Mouse (Mus musculus): ENCODE measurements around the gene Fth1. TPM values are rescaled to one million over a fixed set of nuclear protein-coding genes. Genes with fewer than 3 reads are reported as not detected.

Gene Fth1
- total and polyA plus RNA-seq, 3 experiments = 303 to 2,849 (median 317) TPM

DNA sequence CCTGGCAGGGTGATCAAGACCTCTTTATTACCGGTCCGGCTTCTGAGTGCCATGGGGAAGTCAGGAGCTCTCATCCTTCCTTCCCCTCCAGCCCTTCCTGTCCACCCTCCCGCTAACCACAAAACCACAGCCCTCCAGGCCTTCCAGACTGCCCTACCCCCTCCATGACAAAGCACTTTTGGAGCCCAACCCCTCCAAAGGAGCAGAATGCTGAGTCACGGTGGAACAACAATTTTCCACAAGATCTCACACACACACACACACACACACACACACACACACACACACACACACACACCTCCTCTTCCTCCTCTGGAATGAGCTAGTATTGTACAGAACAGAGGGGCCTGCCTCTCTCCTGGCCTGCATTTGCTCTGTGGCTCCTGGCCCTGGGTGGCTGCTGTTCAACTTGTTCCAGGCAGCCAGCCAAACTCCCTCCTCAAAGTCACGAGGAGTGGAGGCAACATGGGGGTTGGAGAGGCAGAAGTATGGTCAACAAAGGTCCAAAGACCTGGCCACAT lies 1.9 kb upstream of the Fth1 start:
- no peak overlapping the region for H3K4me3 ChIP-seq (replicated peaks in 1 of 3; ENCODE audit: low read depth in 2 of 3, low read length in 2 of 3, poor library complexity in 1 of 3)
- peak overlapping the region; percentile 32; the same call in 1 of the 2 replicates for H3K4me2 ChIP-seq (ENCODE audit: insufficient read depth, low read depth, poor library complexity, severe bottlenecking)
- in situ Hi-C loops (cut with MboI; ENCODE audit: low pct_ligation_motif_present, low pct_unique_long_range_greater_than_20kb, low sequenced_read_pairs) = no loop called here
- peak overlapping the region; percentile 25 for H3K27ac ChIP-seq (ENCODE audit: insufficient read depth, low read depth)
- H3K4me1 ChIP-seq (ENCODE audit: control insufficient read depth in 1 of 2, insufficient read depth in 2 of 2) = peaks cover 28 to 63% of the 10 kb centered on the region in 2 experiments
- H3K79me2 ChIP-seq (replicated peaks; ENCODE audit: control insufficient read depth, extremely low read depth, insufficient read depth, poor library complexity, severe bottlenecking) = peaks cover 9% of the 10 kb centered on the region
- H3K36me3 ChIP-seq (replicated peaks in 1 of 2; ENCODE audit: control insufficient read depth in 1 of 2, insufficient read depth in 1 of 2, low read length in 1 of 2) = peaks cover 0 to 4% of the 10 kb centered on the region in 2 experiments
- H3K27me3 ChIP-seq (replicated peaks) = no peaks in the 10 kb centered on the region
- no peaks in the 10 kb centered on the region for H3K9me3 ChIP-seq (replicated peaks; ENCODE audit: low read length)
- H3K9ac ChIP-seq (ENCODE audit: insufficient read depth, low read depth) = peak overlapping the region; percentile 28; the same call in 1 of the 2 replicates
- dilution Hi-C loops (cut with MboI; ENCODE audit: extremely low pct_ligation_motif_present, extremely low pct_unique_long_range_greater_than_20kb, low sequenced_read_pairs) = no loop called here
- peak; percentile 58 for DNase-seq (ENCODE audit: extremely low read depth)
- TF ChIP-seq TCF12 (IDR thresholded peaks at IDR 0.05; ENCODE audit: low read depth, low read length) = no peak
- no peak for TF ChIP-seq MYC (IDR thresholded peaks at IDR 0.05; ENCODE audit: low read depth, low read length)
- 0 out of 2 replicates have a peak, but pooled peaks have one; percentile 26 for TF ChIP-seq MXI1 (IDR thresholded peaks at IDR 0.05; ENCODE audit: low read depth, low read length)
- 0 out of 2 replicates have a peak, but pooled peaks have one; percentile 7 for TF ChIP-seq GABPA (IDR thresholded peaks at IDR 0.05; ENCODE audit: insufficient replicate concordance, low read depth, low read length)
- peak; percentile 43; the same call in 1 of the 2 replicates for TF ChIP-seq ETS1 (conservative IDR thresholded peaks at IDR 0.05; ENCODE audit: low read depth, low read length)
- TF ChIP-seq E2F4 (IDR thresholded peaks at IDR 0.05; ENCODE audit: insufficient replicate concordance, low read depth, low read length) = no peak
- TF ChIP-seq ZMIZ1 (IDR thresholded peaks at IDR 0.05; ENCODE audit: low read depth, low read length) = no peak
- no peak for TF ChIP-seq ELF1 (IDR thresholded peaks at IDR 0.05; ENCODE audit: low read depth, low read length)
- TF ChIP-seq MAFK (IDR thresholded peaks at IDR 0.05; ENCODE audit: insufficient replicate concordance, low read length) = peak; percentile 96
- no peak for TF ChIP-seq CHD1 (IDR thresholded peaks at IDR 0.05; ENCODE audit: low read depth, low read length)
- no peak for TF ChIP-seq BHLHE40 (IDR thresholded peaks at IDR 0.05; ENCODE audit: low read depth, low read length)
- no peak for TF ChIP-seq UBTF (IDR thresholded peaks at IDR 0.05; ENCODE audit: low read depth, low read length)
- peak; percentile 2; the same call in 1 of the 2 replicates for TF ChIP-seq CHD2 (IDR thresholded peaks at IDR 0.05; ENCODE audit: low read length)
- no peak for TF ChIP-seq SIN3A (IDR thresholded peaks at IDR 0.05; ENCODE audit: low read length)
- no peak for TF ChIP-seq CTCF (conservative IDR thresholded peaks at IDR 0.05 in 1 of 2, IDR thresholded peaks at IDR 0.05 in 1 of 2; ENCODE audit: low read depth in 2 of 2, low read length in 2 of 2)

- Histone ChIP-seq H3K4me2 (ENCODE audit: insufficient read depth, low read depth, poor library complexity, severe bottlenecking) (no peak overlapping the region), H3K4me1 (ENCODE audit: control insufficient read depth in 1 of 2, insufficient read depth in 2 of 2) (peaks cover 28 to 63% of the 10 kb centered on the region in 2 experiments), H3K79me2 (replicated peaks; ENCODE audit: control insufficient read depth, extremely low read depth, insufficient read depth, poor library complexity, severe bottlenecking) (peaks cover 16% of the 10 kb centered on the region), H3K36me3 (replicated peaks in 1 of 2; ENCODE audit: control insufficient read depth in 1 of 2, insufficient read depth in 1 of 2, low read length in 1 of 2) (peaks cover 4 to 11% of the 10 kb centered on the region in 2 experiments), H3K27ac (ENCODE audit: insufficient read depth, low read depth) (peak overlapping the region; percentile 25; the same call in 1 of the 2 replicates), H3K27me3 (replicated peaks) (no peaks in the 10 kb centered on the region), H3K9ac (ENCODE audit: insufficient read depth, low read depth) (no peak overlapping the region), H3K9me3 (replicated peaks; ENCODE audit: low read length) (no peaks in the 10 kb centered on the region), H3K4me3 (replicated peaks in 1 of 3; ENCODE audit: low read depth in 2 of 3, low read length in 2 of 3, poor library complexity in 1 of 3) (no peak overlapping the region)
- TF ChIP-seq EP300 (IDR thresholded peaks at IDR 0.05; ENCODE audit: low read length) (no peak), USF2 (conservative IDR thresholded peaks at IDR 0.05; ENCODE audit: low read depth, low read length) (no peak), SMC3 (IDR thresholded peaks at IDR 0.05; ENCODE audit: low read depth, low read length) (no peak), MEF2A (IDR thresholded peaks at IDR 0.05; ENCODE audit: borderline replicate concordance, low read depth, low read length) (no peak), PAX5 (IDR thresholded peaks at IDR 0.05; ENCODE audit: low read length) (no peak), MAFK (IDR thresholded peaks at IDR 0.05; ENCODE audit: insufficient replicate concordance, low read length) (no peak), MXI1 (IDR thresholded peaks at IDR 0.05; ENCODE audit: low read depth, low read length) (no peak), SIN3A (IDR thresholded peaks at IDR 0.05; ENCODE audit: low read length) (no peak), ETS1 (conservative IDR thresholded peaks at IDR 0.05; ENCODE audit: low read depth, low read length) (no peak), KAT2A (IDR thresholded peaks at IDR 0.05; ENCODE audit: insufficient replicate concordance, low read length) (no peak), TCF12 (IDR thresholded peaks at IDR 0.05; ENCODE audit: low read depth, low read length) (no peak), GABPA (IDR thresholded peaks at IDR 0.05; ENCODE audit: insufficient replicate concordance, low read depth, low read length) (no peak), IRF4 (IDR thresholded peaks at IDR 0.05; ENCODE audit: low read depth, low read length) (no peak), ZNF384 (IDR thresholded peaks at IDR 0.05; ENCODE audit: low read depth, low read length) (no peak), USF1 (IDR thresholded peaks at IDR 0.05; ENCODE audit: low read depth, low read length) (no peak), UBTF (IDR thresholded peaks at IDR 0.05; ENCODE audit: low read depth, low read length) (no peak), JUND (conservative IDR thresholded peaks at IDR 0.05; ENCODE audit: low read depth, low read length) (no peak), JUN (IDR thresholded peaks at IDR 0.05; ENCODE audit: insufficient read depth, low read depth, low read length) (no peak), CHD2 (IDR thresholded peaks at IDR 0.05; ENCODE audit: low read length) (no peak)
- in situ Hi-C loops (cut with MboI; ENCODE audit: low pct_ligation_motif_present, low pct_unique_long_range_greater_than_20kb, low sequenced_read_pairs) (no loop called here), dilution Hi-C loops (cut with MboI; ENCODE audit: extremely low pct_ligation_motif_present, extremely low pct_unique_long_range_greater_than_20kb, low sequenced_read_pairs) (no loop called here)
- no peak for DNase-seq (ENCODE audit: extremely low read depth)
Measured at GRCm38 (mm10) chr19:9979156-9979555, 1.2 kb upstream of the Fth1 start.

Data from CH12.LX (cell line).